Mouse (Mus musculus) testis, adult 2 months (tissue): ENCODE measurements around the gene Hspbp1. TPM values are rescaled to one million over a fixed set of nuclear protein-coding genes. Genes with fewer than 3 reads are reported as not detected.

Experiments used
- H3K27ac ChIP-seq: fragments of 200-500 bp; 2 replicates; pipeline ENCODE4 v1.5.1; 2012; ENCODE audit warnings: low read depth, low read length; ENCODE audit not compliant: control insufficient read depth, insufficient read depth
- H3K27me3 ChIP-seq: fragments of 200-500 bp; 2 replicates; pipeline ENCODE4 v1.6.1; 2012; ENCODE audit warnings: mild to moderate bottlenecking, low read length, moderate library complexity; ENCODE audit not compliant: control insufficient read depth, insufficient read depth
- H3K36me3 ChIP-seq: fragments of 200-500 bp; 2 replicates; pipeline ENCODE4 v1.6.1; 2012; ENCODE audit warnings: mild to moderate bottlenecking, low read length; ENCODE audit not compliant: control insufficient read depth, insufficient read depth
- H3K4me1 ChIP-seq: fragments of 200-500 bp; 2 replicates; pipeline ENCODE4 v1.6.1; 2012; ENCODE audit warnings: low read length; ENCODE audit not compliant: control insufficient read depth, insufficient read depth
- H3K4me3 ChIP-seq: fragments of 200-500 bp; 2 replicates; pipeline ENCODE4 v1.5.1; 2012; ENCODE audit warnings: low read depth, mild to moderate bottlenecking, low read length, moderate library complexity, mixed read lengths; ENCODE audit not compliant: control insufficient read depth
- CTCF ChIP-seq: fragments of 200-500 bp; IDR thresholded peaks from 2 replicates; pipeline ENCODE4 v1.5.1; 2012; ENCODE audit warnings: low read depth, mild to moderate bottlenecking, inconsistent platforms, low read length, moderate library complexity; ENCODE audit not compliant: control insufficient read depth, insufficient read depth, insufficient replicate concordance
- POLR2A ChIP-seq: fragments of 200-500 bp; IDR thresholded peaks from 2 replicates; pipeline ENCODE4 v1.6.1; 2012; ENCODE audit warnings: low read depth, mild to moderate bottlenecking, inconsistent platforms, low read length, moderate library complexity; ENCODE audit not compliant: control insufficient read depth
- polyA plus RNA-seq: library from polyadenylated mRNA; depleted of rRNA; stranded (reverse); fragments of >200 nt; gene quantifications from 2 replicates; pipeline ENCODE4 v1.2.3, GENCODE M21; 2012

Hspbp1 gene
- polyA plus RNA-seq, 1 experiment = 64.3 TPM

- peaks cover 2% of the 10 kb centered on the region; the same call in 1 of the 2 replicates for H3K36me3 ChIP-seq
Observed at GRCm38 (mm10) chr7:4647291-4647690, 37.6 kb downstream of the Hspbp1 start.

GRCm38 (mm10) chr7:4646806-4647205, 38.1 kb downstream of the Hspbp1 start:
- Histone ChIP-seq H3K4me3 (no peak overlapping the region), H3K27ac (no peak overlapping the region), H3K36me3 (peaks cover 2% of the 10 kb centered on the region; the same call in 1 of the 2 replicates), H3K4me1 (no peaks in the 10 kb centered on the region; the same call in 1 of the 2 replicates), H3K27me3 (no peaks in the 10 kb centered on the region)
- TF ChIP-seq POLR2A = no peak
- TF ChIP-seq CTCF = no peak

More at GRCm38 (mm10) chr7:4647291-4647690, 37.6 kb downstream of the Hspbp1 start:
- TF ChIP-seq CTCF (no peak), POLR2A (no peak)
- Histone ChIP-seq H3K27ac (no peak overlapping the region), H3K4me3 (no peak overlapping the region), H3K4me1 (no peaks in the 10 kb centered on the region; the same call in 1 of the 2 replicates), H3K27me3 (no peaks in the 10 kb centered on the region)

GRCm38 (mm10) chr7:4643225-4643624, 41.6 kb downstream of the Hspbp1 start:
- peaks cover 2% of the 10 kb centered on the region; the same call in 1 of the 2 replicates for H3K36me3 ChIP-seq
- no peak overlapping the region for H3K4me3 ChIP-seq
- TF ChIP-seq CTCF (no peak), POLR2A (no peak)
- H3K27ac ChIP-seq = no peak overlapping the region
- H3K4me1 ChIP-seq = no peaks in the 10 kb centered on the region; the same call in 1 of the 2 replicates
- no peaks in the 10 kb centered on the region for H3K27me3 ChIP-seq

- H3K27ac ChIP-seq = no peak overlapping the region
- TF ChIP-seq POLR2A = no peak
- no peak for TF ChIP-seq CTCF
- H3K4me1 ChIP-seq = no peaks in the 10 kb centered on the region; the same call in 1 of the 2 replicates
- peaks cover 2% of the 10 kb centered on the region; the same call in 1 of the 2 replicates for H3K36me3 ChIP-seq
- H3K27me3 ChIP-seq = no peaks in the 10 kb centered on the region
- no peak overlapping the region for H3K4me3 ChIP-seq
Observed at GRCm38 (mm10) chr7:4641956-4642355, 42.9 kb downstream of the Hspbp1 start.

- H3K27me3 ChIP-seq = no peaks in the 10 kb centered on the region
- H3K27ac ChIP-seq = no peak overlapping the region
- TF ChIP-seq POLR2A = no peak
- TF ChIP-seq CTCF = 0 out of 2 replicates have a peak, but pooled peaks have one; percentile 3
- H3K4me1 ChIP-seq = no peaks in the 10 kb centered on the region
- H3K4me3 ChIP-seq = no peak overlapping the region
- H3K36me3 ChIP-seq = peaks cover 2% of the 10 kb centered on the region; the same call in 1 of the 2 replicates
Observed at GRCm38 (mm10) chr7:4641155-4641554, 43.7 kb downstream of the Hspbp1 start.

GRCm38 (mm10) chr7:4636179-4636578, 48.7 kb downstream of the Hspbp1 start:
- no peak for TF ChIP-seq CTCF
- TF ChIP-seq POLR2A = no peak
- H3K36me3 ChIP-seq = no peaks in the 10 kb centered on the region; the same call in none of the 2 replicates

GRCm38 (mm10) chr7:4631031-4631430, 53.8 kb downstream of the Hspbp1 start, which contains the start of gene Tmem86b:
Gene Tmem86b, minus strand, starts transcription at chr7:4631422.
- no peaks in the 10 kb centered on the region for H3K4me1 ChIP-seq
- H3K36me3 ChIP-seq = no peaks in the 10 kb centered on the region; the same call in none of the 2 replicates
- no peak within 1 kb of the TSS; the same call in 1 of the 2 replicates for H3K4me3 ChIP-seq
- H3K27me3 ChIP-seq = no peaks in the 10 kb centered on the region
- no peak within 1 kb of the TSS for H3K27ac ChIP-seq
- TF ChIP-seq POLR2A = no peak
- no peak for TF ChIP-seq CTCF

More at GRCm38 (mm10) chr7:4636179-4636578, 48.7 kb downstream of the Hspbp1 start:
- H3K27ac ChIP-seq = no peak overlapping the region
- no peaks in the 10 kb centered on the region for H3K4me1 ChIP-seq
- H3K27me3 ChIP-seq = no peaks in the 10 kb centered on the region
- no peak overlapping the region for H3K4me3 ChIP-seq

- Histone ChIP-seq H3K4me3 (peak overlapping the region; percentile 43), H3K27ac (no peak overlapping the region), H3K4me1 (no peaks in the 10 kb centered on the region), H3K36me3 (no peaks in the 10 kb centered on the region; the same call in none of the 2 replicates), H3K27me3 (no peaks in the 10 kb centered on the region)
- TF ChIP-seq POLR2A (no peak), CTCF (no peak)
Observed at GRCm38 (mm10) chr7:4630198-4630597, 54.7 kb downstream of the Hspbp1 start.
